Mouse (Mus musculus) mature B cell (primary cell): ENCODE data around the gene Man2b1.
"Not testable (repeated sequence)": the region's sequence is repeated elsewhere in the genome, so short reads cannot be mapped to it uniquely, and the experiment has no call there.

ENCODE experiments used
- in situ Hi-C: fragments of 300-500 bp; cut with MboI; formaldehyde crosslinking; loops from 2 replicates; pipeline ENCODE4 v1.14.3; 2019

Gene Man2b1

GRCm38 (mm10) chr8:85119052-85119981 lies 36.2 kb downstream of the Man2b1 start:
- in situ Hi-C loops = no loop called here

- in situ Hi-C loops = not testable (repeated sequence)
Measured at GRCm38 (mm10) chr8:85120251-85120650, 37.2 kb downstream of the Man2b1 start.

GRCm38 (mm10) chr8:85122995-85123394 lies 39.9 kb downstream of the Man2b1 start, which contains the start of gene Zfp791:
Gene Zfp791, minus strand, starts transcription at chr8:85123095.
- in situ Hi-C loops = no loop called here

GRCm38 (mm10) chr8:85123691-85124090 lies 40.6 kb downstream of the Man2b1 start:
- in situ Hi-C loops = no loop called here

GRCm38 (mm10) chr8:85132335-85132734 lies 49.3 kb downstream of the Man2b1 start:
- in situ Hi-C loops = no loop called here

- in situ Hi-C loops = not testable (repeated sequence)
Measured at GRCm38 (mm10) chr8:85135690-85136089, 52.6 kb downstream of the Man2b1 start.

GRCm38 (mm10) chr8:85142516-85142915 lies 59.4 kb downstream of the Man2b1 start:
- in situ Hi-C loops = no loop called here
